In genomic region chr10:92722620-92722988, GRCm38 (mm10) we compare ENCODE assay signal across 8 mouse cellular contexts. TPM values are rescaled to one million over a fixed set of nuclear protein-coding genes. Genes with fewer than 3 reads are reported as not detected.
DNase-seq lines count a peak whose midpoint lies in the region; ATAC-seq and TF ChIP-seq lines count a peak whose summit lies in the region.

No protein-coding gene starts in this region.

- peak overlapping the region; percentile 6; the same call in 1 of the 2 replicates for H3K27ac ChIP-seq in cerebellum, adult 2 months (ENCODE audit: insufficient read depth, low read length)
- H3K27ac ChIP-seq in limb, embryonic 15.5 days: peak overlapping the region; percentile 91
- H3K27ac ChIP-seq in stomach, postnatal 0 days (replicated peaks): peak overlapping the region; percentile 96

- peak overlapping the region; percentile 72 for H3K4me3 ChIP-seq in cerebellum, adult 2 months (replicated peaks; ENCODE audit: insufficient read depth, low read depth, low read length)
- H3K4me3 ChIP-seq in limb, embryonic 15.5 days: peak overlapping the region; percentile 95
- H3K4me3 ChIP-seq in stomach, postnatal 0 days (ENCODE audit: low read depth, low read length): peak overlapping the region; percentile 91

- peaks cover 6% of the 10 kb centered on the region; the same call in 1 of the 2 replicates for H3K36me3 ChIP-seq in limb, embryonic 15.5 days
- no peaks in the 10 kb centered on the region for H3K36me3 ChIP-seq in stomach, postnatal 0 days (ENCODE audit: control insufficient read depth, insufficient read depth, low read length)

- 32% methylated on average over 5 of the region's 5 CpGs for WGBS in cerebellum, adult 2 months
- WGBS in limb, embryonic 15.5 days: 33% methylated on average over 5 of the region's 5 CpGs
- WGBS in stomach, postnatal 0 days: 22% methylated on average over 5 of the region's 5 CpGs

- TF ChIP-seq EP300 in stomach, postnatal 0 days (optimal IDR thresholded peaks at IDR 0.05): no peak

- peak overlapping the region; percentile 95 for H3K9ac ChIP-seq in limb, embryonic 15.5 days
- H3K9ac ChIP-seq in stomach, postnatal 0 days (ENCODE audit: low read length): peak overlapping the region; percentile 94

- no peak for TF ChIP-seq CTCF in cerebellum, adult 2 months (IDR thresholded peaks at IDR 0.05; ENCODE audit: borderline replicate concordance, insufficient read depth, low read depth, low read length)
- TF ChIP-seq CTCF in stomach, postnatal 0 days (IDR thresholded peaks at IDR 0.05; ENCODE audit: low read depth): no peak; the same call in 1 of the 2 replicates

- peak overlapping the region; percentile 52 for H3K4me2 ChIP-seq in limb, embryonic 15.5 days
- H3K4me2 ChIP-seq in stomach, postnatal 0 days (replicated peaks; ENCODE audit: low read depth): peak overlapping the region; percentile 70

- no peak for DNase-seq in cerebellum, adult 2 months
- DNase-seq in cerebellum, postnatal 36 days: no peak
- peak; percentile 3 for DNase-seq in retina, adult 2 months (ENCODE audit: low read depth, low spot score)
- DNase-seq in retina, embryonic 14.5 days (ENCODE audit: low spot score): no peak
- DNase-seq in stomach, postnatal 0 days (ENCODE audit: low spot score): no peak
- DNase-seq in spleen, postnatal 10 days (ENCODE audit: low spot score in 2 of 2): no peak

- H3K27me3 ChIP-seq in cerebellum, adult 2 months (ENCODE audit: control insufficient read depth, insufficient read depth, low read length): no peaks in the 10 kb centered on the region
- H3K27me3 ChIP-seq in limb, embryonic 15.5 days: no peaks in the 10 kb centered on the region
- H3K27me3 ChIP-seq in stomach, postnatal 0 days (ENCODE audit: control insufficient read depth, insufficient read depth, low read length): no peaks in the 10 kb centered on the region

- no peak for ATAC-seq in limb, embryonic 15.5 days (ENCODE audit: insufficient number of reproducible peaks, low FRiP score, low TSS enrichment, low read depth)
- ATAC-seq in stomach, postnatal 0 days (ENCODE audit: low FRiP score, low TSS enrichment): no peak
- ATAC-seq in inflammation-experienced regulatory T-cells, adult 6 months: no peak

- H3K4me1 ChIP-seq in cerebellum, adult 2 months (ENCODE audit: control insufficient read depth, insufficient read depth, low read length): no peaks in the 10 kb centered on the region
- H3K4me1 ChIP-seq in limb, embryonic 15.5 days: peaks cover 3% of the 10 kb centered on the region; the same call in 1 of the 2 replicates
- H3K4me1 ChIP-seq in stomach, postnatal 0 days (replicated peaks; ENCODE audit: control insufficient read depth, insufficient read depth): no peaks in the 10 kb centered on the region

- no peaks in the 10 kb centered on the region for H3K9me3 ChIP-seq in limb, embryonic 15.5 days
- no peaks in the 10 kb centered on the region for H3K9me3 ChIP-seq in stomach, postnatal 0 days (ENCODE audit: control insufficient read depth, low read length)

- TF ChIP-seq POLR2A in cerebellum, adult 2 months (IDR thresholded peaks at IDR 0.05; ENCODE audit: borderline replicate concordance, insufficient read depth, low read length): no peak

RNA-seq across cellular contexts. Expression of gene Nedd1, which starts 0.4 kb away (rescaled TPM):
- 3.1 and 3.8 TPM in 2 replicates for polyA plus RNA-seq in cerebellum, adult 2 months (2012; rRNA removed)
- 35.8 and 38.4 TPM in 2 replicates for polyA plus RNA-seq in limb, embryonic 15.5 days (2015; fragmentation: Nextera tagmentation; extraction: Ambion mirVana)
- polyA plus RNA-seq in stomach, postnatal 0 days (2015; fragmentation: Nextera tagmentation; extraction: Ambion mirVana): 18.9 and 21.4 TPM in 2 replicates
- polyA plus RNA-seq in inflammation-experienced regulatory T-cells, adult 6 months (2017; shearing (Covaris generic)): 10 to 100 TPM; 28.2 to 49.1 (median 35.4) TPM

Comparison
In these comparisons a context has a peak if more than half of its experiments do, and no peak if none do; other contexts are left out.
1. H3K27ac ChIP-seq: peak in every context shown above with its lines; median percentile 96 in stomach, postnatal 0 days; 91 in limb, embryonic 15.5 days; 6 in cerebellum, adult 2 months.